Mouse (Mus musculus): ENCODE measurements around the gene Bcas2.

- no peak for TF ChIP-seq GATA1 (IDR thresholded peaks at IDR 0.05; ENCODE audit: low read length)
- no peak for TF ChIP-seq TAL1 (IDR thresholded peaks at IDR 0.05; ENCODE audit: low read length)
Measured at GRCm38 (mm10) chr3:103223752-103224151, 52.3 kb downstream of the Bcas2 start.

Data from erythroblast, embryonic 14.5 days (primary cell).